Mouse (Mus musculus) left cerebral cortex, adult 2 months (tissue): ENCODE measurements at regions not wholly inside any gene's neighbourhood (a gene's known extent, or its start where the extent isn't known, plus 50 kb on each side); places are given as distances from the start of the nearest gene placed in this dataset.
"Not testable (repeated sequence)": the region's sequence is repeated elsewhere in the genome, so short reads cannot be mapped to it uniquely, and the experiment has no call there.

Source experiments
- DNase-seq, 2 experiments: peaks; one replicate each; pipeline ENCODE4 v3.0.0; 2021 to 2022; ENCODE audit warnings: low spot score in 2 of 2, mixed read lengths in 1 of 2; ENCODE audit errors: extremely low spot score in 1 of 2
- H3K27ac ChIP-seq: fragments of 200-600 bp; 2 replicates; pipeline ENCODE4 v1.8.1; 2022
- H3K4me3 ChIP-seq: fragments of 200-600 bp; 2 replicates; pipeline ENCODE4 v1.8.1; 2022
- CTCF ChIP-seq: fragments of 200-600 bp; IDR thresholded peaks from 2 replicates; pipeline ENCODE4 v1.8.1; 2022; ENCODE audit warnings: antibody characterized with exemption, mild to moderate bottlenecking, moderate library complexity
- intact Hi-C: fragments of 180-260 bp; cut with DNase I; formaldehyde crosslinking; loops from one replicate; pipeline ENCODE4 v1.15.1; 2025

DNA sequence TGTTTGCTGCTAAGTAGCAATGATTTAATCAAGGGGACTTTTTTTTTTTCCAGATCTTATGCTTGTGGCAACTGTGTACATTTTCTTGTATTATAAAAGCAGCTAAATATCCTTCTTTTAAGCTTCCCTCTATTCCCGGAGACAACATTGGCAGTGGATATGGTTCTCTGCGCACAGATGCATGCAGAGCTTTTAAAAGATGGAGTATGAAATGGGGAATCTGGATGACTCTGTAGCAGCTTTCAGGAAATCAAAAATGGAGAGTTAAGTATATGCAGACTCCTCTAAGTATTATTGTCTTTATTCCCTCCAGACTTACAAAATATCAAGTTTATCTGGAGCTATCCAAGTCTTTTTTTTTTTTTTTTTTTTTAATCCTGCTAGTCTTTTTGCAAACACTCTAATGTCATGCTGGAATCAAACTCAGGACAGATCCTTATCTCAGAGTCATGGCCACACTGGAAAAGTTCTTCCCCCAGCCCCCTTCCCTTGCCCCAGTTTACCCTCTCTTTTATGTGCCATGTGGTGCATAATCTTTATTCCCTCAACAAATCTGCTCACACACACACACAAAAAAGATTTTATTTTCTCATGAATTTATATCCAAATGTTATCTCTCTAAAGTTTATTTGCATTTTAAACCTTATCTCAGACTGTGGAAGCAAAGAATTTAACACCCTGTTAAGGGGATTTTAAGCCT is 1080.3 kb upstream of the Cdh6 start:
- intact Hi-C loops, result no loop called here
- Histone ChIP-seq H3K27ac (no peak overlapping the region), H3K4me3 (no peak overlapping the region)
- TF ChIP-seq CTCF, result no peak
- DNase-seq, result no peak

DNA sequence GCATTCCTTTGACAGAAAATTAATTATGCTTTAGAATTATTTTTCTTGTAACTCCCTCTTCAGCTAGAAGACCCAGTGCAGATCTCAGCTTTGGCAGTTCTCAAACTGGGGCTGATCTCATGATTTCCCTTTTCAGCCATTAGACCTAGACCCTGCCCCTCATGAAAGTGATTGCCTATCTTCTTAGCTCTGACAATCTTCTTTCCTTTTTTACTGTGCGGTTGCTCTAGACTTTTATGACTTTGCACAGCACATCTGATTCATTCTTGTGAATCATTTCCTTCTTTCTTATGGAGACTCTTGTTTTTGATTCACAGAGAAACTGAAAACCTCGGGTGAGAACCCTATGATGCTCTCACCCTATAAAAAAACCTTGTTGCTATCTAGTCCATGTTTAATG is 1078.3 kb upstream of the Cdh6 start:
- TF ChIP-seq CTCF, result no peak
- Histone ChIP-seq H3K27ac (no peak overlapping the region), H3K4me3 (no peak overlapping the region)
- intact Hi-C loops, result no loop called here
- DNase-seq, result no peak

DNA sequence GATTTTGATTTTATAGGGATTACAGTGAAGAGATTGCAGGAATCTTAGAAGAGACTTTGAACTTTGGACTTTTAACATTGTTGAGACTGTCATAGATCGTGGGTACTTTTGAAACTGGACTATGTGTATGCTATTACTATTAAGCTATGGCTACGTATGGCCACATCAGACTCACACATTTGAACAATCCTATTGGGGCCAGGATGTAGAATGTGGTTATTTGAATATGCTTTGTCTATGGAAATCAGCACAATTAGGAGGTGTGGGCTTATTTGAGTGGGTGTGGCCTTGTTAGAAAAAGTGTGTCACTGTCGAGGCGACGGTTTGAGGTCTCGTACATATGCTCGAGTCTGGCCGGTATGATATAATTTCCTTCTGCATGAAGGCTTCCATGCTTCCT is 1041.8 kb upstream of the Cdh6 start:
- no peak overlapping the region for H3K27ac ChIP-seq
- TF ChIP-seq CTCF, result no peak
- DNase-seq, result no peak
- no peak overlapping the region for H3K4me3 ChIP-seq
- intact Hi-C loops, result no loop called here

DNA sequence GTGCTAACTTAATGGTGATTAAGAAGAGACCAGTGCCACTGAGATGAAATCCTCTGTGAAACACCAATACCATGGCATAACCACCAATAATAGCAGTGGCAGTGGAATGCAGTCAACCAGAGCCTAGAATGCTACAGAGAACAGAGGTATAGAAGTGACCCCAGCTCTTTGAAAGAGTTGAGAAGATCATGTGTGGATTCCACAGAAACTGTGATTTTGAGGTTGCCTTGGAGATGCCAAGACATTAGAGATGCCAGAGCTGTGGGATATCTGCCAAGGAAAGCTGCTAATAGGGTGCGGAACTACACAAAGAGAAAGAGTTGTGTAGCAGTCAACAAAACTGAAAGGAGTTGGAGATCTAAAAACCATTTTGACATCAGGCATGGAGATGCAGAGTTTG is 1041.3 kb upstream of the Cdh6 start:
- intact Hi-C loops, result no loop called here
- no peak overlapping the region for H3K27ac ChIP-seq
- TF ChIP-seq CTCF, result no peak
- H3K4me3 ChIP-seq, result no peak overlapping the region
- no peak for DNase-seq

DNA sequence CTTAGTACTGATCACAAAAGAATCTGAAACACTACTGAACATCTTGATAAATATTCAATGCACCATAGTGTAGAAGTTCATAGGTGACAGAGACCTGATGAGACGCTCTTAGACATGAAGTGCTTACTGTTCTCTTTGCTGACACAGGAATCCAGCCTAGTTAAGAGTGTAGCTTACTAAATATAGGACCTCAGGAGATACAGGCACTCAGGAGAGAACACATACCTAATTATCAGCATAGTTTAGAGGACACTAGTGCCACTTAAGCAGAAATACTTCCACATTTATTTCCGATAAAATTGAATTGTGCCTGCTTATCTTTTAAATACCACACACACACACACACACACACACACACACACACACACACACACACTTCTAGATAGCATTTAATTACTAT is 1004.0 kb upstream of the Cdh6 start:
- intact Hi-C loops, result no loop called here
- TF ChIP-seq CTCF, result no peak
- Histone ChIP-seq H3K4me3 (no peak overlapping the region), H3K27ac (no peak overlapping the region)
- no peak for DNase-seq

DNA sequence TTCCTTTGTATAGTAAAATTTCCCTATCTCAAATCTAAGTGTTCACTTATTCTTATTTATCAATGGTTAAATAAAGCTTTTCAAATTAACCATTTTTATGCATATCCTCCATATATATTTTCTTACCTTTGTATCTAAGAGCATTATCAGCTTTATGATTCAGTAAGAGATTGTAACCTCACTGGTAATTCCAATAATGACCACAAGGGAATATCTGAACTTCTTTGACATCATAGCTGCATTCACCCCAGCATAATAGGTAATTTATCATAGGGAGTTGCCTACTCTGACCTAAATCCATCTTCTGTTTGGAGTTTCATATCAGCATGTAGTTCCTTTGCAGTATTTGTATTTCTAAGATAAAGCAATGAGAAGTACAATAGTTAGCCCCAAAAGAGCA is 963.9 kb upstream of the Cdh6 start:
- DNase-seq, result no peak
- H3K4me3 ChIP-seq, result no peak overlapping the region
- no peak overlapping the region for H3K27ac ChIP-seq
- intact Hi-C loops, result no loop called here
- TF ChIP-seq CTCF, result peak; percentile 28

DNA sequence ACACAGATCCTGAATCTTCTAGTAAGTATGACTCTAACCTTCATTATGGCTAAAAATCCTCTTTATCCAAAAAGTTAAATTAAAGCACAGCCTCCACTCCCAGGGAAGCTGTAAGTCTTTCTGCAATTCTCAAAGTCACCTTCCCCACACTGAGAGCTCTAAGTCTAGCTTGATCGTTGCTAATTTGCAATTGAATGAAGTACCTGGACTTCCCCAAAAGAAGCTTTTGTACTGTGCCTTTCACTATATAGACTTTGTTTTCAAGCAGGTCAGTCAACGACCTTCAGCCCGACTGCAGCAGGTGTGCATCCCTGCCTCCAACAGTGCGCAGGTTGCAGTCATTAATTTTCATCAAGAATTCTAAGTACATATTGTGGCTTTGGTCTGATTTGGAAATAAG is 950.4 kb upstream of the Cdh6 start:
- no peak for DNase-seq
- intact Hi-C loops, result no loop called here
- no peak overlapping the region for H3K27ac ChIP-seq
- TF ChIP-seq CTCF, result no peak
- H3K4me3 ChIP-seq, result no peak overlapping the region

DNA sequence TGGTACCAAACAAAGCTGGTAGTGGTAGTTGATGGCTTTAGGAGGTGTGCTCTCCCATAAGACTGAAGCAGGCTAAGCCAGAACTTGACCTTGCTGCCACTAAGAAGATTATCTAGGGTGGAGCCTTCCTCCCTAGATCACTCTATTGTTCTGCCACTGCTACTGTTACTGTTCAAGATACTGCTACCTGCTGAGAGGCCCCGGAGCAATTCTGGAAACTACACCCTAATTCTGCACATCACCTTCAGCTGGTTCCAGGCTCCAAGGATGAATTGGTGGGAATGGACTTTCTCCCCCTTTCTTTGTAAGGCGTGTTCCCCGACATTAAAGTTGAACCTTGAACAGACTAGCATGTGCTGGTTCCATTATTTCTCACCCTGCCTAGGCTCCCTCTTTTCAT is 944.8 kb upstream of the Cdh6 start:
- H3K4me3 ChIP-seq, intact Hi-C loops, DNase-seq: not testable (repeated sequence)

DNA sequence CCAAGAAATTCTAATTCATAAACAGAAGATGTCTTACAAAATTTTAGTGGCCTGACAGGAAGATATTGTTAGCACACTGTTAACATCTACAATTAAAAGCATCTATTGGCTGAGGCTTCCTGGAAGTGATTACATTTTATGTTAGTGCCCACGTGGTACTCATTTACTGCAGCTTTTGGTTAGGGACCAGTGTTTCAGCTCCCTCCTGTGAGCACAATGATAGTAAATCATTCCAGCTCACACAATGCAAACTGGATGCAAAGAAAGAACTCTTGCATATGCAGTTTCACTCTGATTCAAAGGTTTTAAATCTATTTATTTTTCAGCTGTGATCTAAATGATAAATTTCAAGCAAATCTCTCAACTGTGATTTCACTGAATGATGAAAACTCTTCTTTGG is 928.3 kb upstream of the Cdh6 start:
- DNase-seq, result no peak
- Histone ChIP-seq H3K27ac (no peak overlapping the region), H3K4me3 (no peak overlapping the region)
- no peak for TF ChIP-seq CTCF
- intact Hi-C loops, result no loop called here

More for the DNA sequence above, 944.8 kb upstream of the Cdh6 start:
- H3K27ac ChIP-seq, result not testable (repeated sequence)

DNA sequence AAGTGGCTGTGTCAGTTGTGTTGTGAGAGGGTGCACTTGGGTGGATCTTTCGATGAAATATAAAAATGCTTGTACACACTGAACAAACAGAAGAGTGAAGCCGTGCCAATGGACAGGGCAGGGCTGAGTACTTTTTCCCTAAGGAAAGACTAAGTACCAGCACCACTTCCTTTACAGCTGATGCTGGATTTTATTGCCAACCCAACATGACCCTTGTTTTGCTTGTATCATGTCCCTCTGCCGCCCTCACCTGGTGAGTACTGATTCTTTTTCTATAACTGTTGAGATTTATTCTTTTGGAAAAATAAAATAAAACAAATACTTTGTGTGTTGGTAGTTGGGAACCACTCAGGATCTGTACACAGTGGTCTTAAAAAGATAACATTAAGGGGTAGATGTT is 878.4 kb upstream of the Cdh6 start:
- peak; percentile 12 to 17 for DNase-seq
- no peak overlapping the region for H3K27ac ChIP-seq
- peak; percentile 50 for TF ChIP-seq CTCF
- H3K4me3 ChIP-seq, result no peak overlapping the region
- intact Hi-C loops, result loop anchor here (5.0 kb wide), 1 partner anchor 965 kb away; no protein-coding TSS in a partner anchor
